Mouse (Mus musculus) 3134 (cell line): ENCODE data around the gene Scamp2.

ENCODE experiments used
- DNase-seq: peaks from one replicate; pipeline ENCODE4 v3.0.0-alpha.2; 2011; ENCODE audit warnings: low spot score; ENCODE audit not compliant: insufficient read length; ENCODE audit errors: extremely low read depth

The Scamp2 gene

GRCm38 (mm10) chr9:57593454-57594173 lies 32.9 kb downstream of the Scamp2 start:
- no peak for DNase-seq

- DNase-seq: no peak
Measured at GRCm38 (mm10) chr9:57594174-57594509, 33.4 kb downstream of the Scamp2 start.

GRCm38 (mm10) chr9:57597265-57597664 lies 36.5 kb downstream of the Scamp2 start:
- DNase-seq: no peak

- DNase-seq: no peak
Measured at GRCm38 (mm10) chr9:57597929-57598382, 37.2 kb downstream of the Scamp2 start.

GRCm38 (mm10) chr9:57598851-57599563 lies 38.3 kb downstream of the Scamp2 start:
- DNase-seq: no peak

- peak; percentile 49 for DNase-seq
Measured at GRCm38 (mm10) chr9:57600620-57601352, 40.0 kb downstream of the Scamp2 start.

- peak; percentile 86 for DNase-seq
Measured at GRCm38 (mm10) chr9:57601353-57601706, 40.6 kb downstream of the Scamp2 start.

- DNase-seq: peak; percentile 61
Measured at GRCm38 (mm10) chr9:57602098-57602497, 41.4 kb downstream of the Scamp2 start.

- DNase-seq: no peak
Measured at GRCm38 (mm10) chr9:57604875-57605274, 44.1 kb downstream of the Scamp2 start.

GRCm38 (mm10) chr9:57605503-57605902 lies 44.8 kb downstream of the Scamp2 start:
- no peak for DNase-seq

- DNase-seq: no peak
Measured at GRCm38 (mm10) chr9:57606139-57606851, 45.6 kb downstream of the Scamp2 start, which contains the start of gene Cplx3. Gene Cplx3, minus strand, starts transcription at chr9:57606281.

- no peak for DNase-seq
Measured at GRCm38 (mm10) chr9:57609803-57610202, 49.1 kb downstream of the Scamp2 start.

- DNase-seq: peak; percentile 67
Measured at GRCm38 (mm10) chr9:57610359-57610826, 49.6 kb downstream of the Scamp2 start.

GRCm38 (mm10) chr9:57612587-57612986 lies 51.8 kb downstream of the Scamp2 start:
- DNase-seq: peak; percentile 63

- peak; percentile 56 for DNase-seq
Measured at GRCm38 (mm10) chr9:57613975-57614374, 53.2 kb downstream of the Scamp2 start.

- DNase-seq: no peak
Measured at GRCm38 (mm10) chr9:57614786-57615185, 54.0 kb downstream of the Scamp2 start.

- peak; percentile 81 for DNase-seq
Measured at GRCm38 (mm10) chr9:57617556-57618169, 56.9 kb downstream of the Scamp2 start.

- peak; percentile 79 for DNase-seq
Measured at GRCm38 (mm10) chr9:57618854-57619253, 58.1 kb downstream of the Scamp2 start.

- no peak for DNase-seq
Measured at GRCm38 (mm10) chr9:57620674-57621073, 59.9 kb downstream of the Scamp2 start, which contains the start of gene Lman1l. Gene Lman1l, minus strand, starts transcription at chr9:57620774.

GRCm38 (mm10) chr9:57624295-57624694 lies 63.6 kb downstream of the Scamp2 start:
- DNase-seq: no peak
